Mouse (Mus musculus): Measurements from ENCODE around the gene Sox5. TPM values are rescaled to one million over a fixed set of nuclear protein-coding genes. Genes with fewer than 3 reads are reported as not detected.

Sox5 gene
- polyA plus RNA-seq, 1 experiment from 2014 or later, result 29.7 TPM

- Histone ChIP-seq H3K27ac (replicated peaks; ENCODE audit: low read depth, low read length) (no peak overlapping the region), H3K27me3 (ENCODE audit: control insufficient read depth, insufficient read depth, low read length) (no peaks in the 10 kb centered on the region), H3K36me3 (ENCODE audit: control insufficient read depth, insufficient read depth, low read length) (no peaks in the 10 kb centered on the region), H3K4me3 (replicated peaks; ENCODE audit: low read depth, low read length) (no peak overlapping the region), H3K4me2 (ENCODE audit: low read length) (no peak overlapping the region), H3K4me1 (ENCODE audit: control insufficient read depth, insufficient read depth, low read length) (no peaks in the 10 kb centered on the region), H3K9ac (replicated peaks; ENCODE audit: low read length) (no peak overlapping the region), H3K9me3 (ENCODE audit: control insufficient read depth, low read length) (no peaks in the 10 kb centered on the region)
- ATAC-seq (ENCODE audit: low FRiP score, low TSS enrichment) (no peak), DNase-seq (peak; percentile 31)
- WGBS, result 54% methylated on average over 11 of the region's 11 CpGs
Observed at GRCm38 (mm10) chr6:144523479-144523878, 258.3 kb downstream of the Sox5 start.

- H3K27me3 ChIP-seq (ENCODE audit: control insufficient read depth, insufficient read depth, low read length), result no peaks in the 10 kb centered on the region
- H3K4me1 ChIP-seq (ENCODE audit: control insufficient read depth, insufficient read depth, low read length), result no peaks in the 10 kb centered on the region
- H3K27ac ChIP-seq (replicated peaks; ENCODE audit: low read depth, low read length), result no peak overlapping the region
- H3K36me3 ChIP-seq (ENCODE audit: control insufficient read depth, insufficient read depth, low read length), result no peaks in the 10 kb centered on the region
- WGBS, result 92% methylated on average over 2 of the region's 2 CpGs
- no peaks in the 10 kb centered on the region for H3K9me3 ChIP-seq (ENCODE audit: control insufficient read depth, low read length)
- DNase-seq, result no peak
- no peak overlapping the region for H3K4me2 ChIP-seq (ENCODE audit: low read length)
- no peak overlapping the region for H3K4me3 ChIP-seq (replicated peaks; ENCODE audit: low read depth, low read length)
- ATAC-seq (ENCODE audit: low FRiP score, low TSS enrichment), result no peak
- no peak overlapping the region for H3K9ac ChIP-seq (replicated peaks; ENCODE audit: low read length)
Observed at GRCm38 (mm10) chr6:144518811-144519210, 263.0 kb downstream of the Sox5 start.

- no peak overlapping the region for H3K27ac ChIP-seq (replicated peaks; ENCODE audit: low read depth, low read length)
- H3K27me3 ChIP-seq (ENCODE audit: control insufficient read depth, insufficient read depth, low read length), result no peaks in the 10 kb centered on the region
- H3K9me3 ChIP-seq (ENCODE audit: control insufficient read depth, low read length), result no peaks in the 10 kb centered on the region
- no peak overlapping the region for H3K4me3 ChIP-seq (replicated peaks; ENCODE audit: low read depth, low read length)
- no peak for DNase-seq
- no peaks in the 10 kb centered on the region for H3K4me1 ChIP-seq (ENCODE audit: control insufficient read depth, insufficient read depth, low read length)
- H3K4me2 ChIP-seq (ENCODE audit: low read length), result no peak overlapping the region
- no peak overlapping the region for H3K9ac ChIP-seq (replicated peaks; ENCODE audit: low read length)
- no peaks in the 10 kb centered on the region for H3K36me3 ChIP-seq (ENCODE audit: control insufficient read depth, insufficient read depth, low read length)
- ATAC-seq (ENCODE audit: low FRiP score, low TSS enrichment), result no peak
- WGBS, result 91% methylated on average over 8 of the region's 8 CpGs
Observed at GRCm38 (mm10) chr6:144515905-144516304, 265.9 kb downstream of the Sox5 start.

GRCm38 (mm10) chr6:144513761-144514160 lies 268.0 kb downstream of the Sox5 start:
- H3K27ac ChIP-seq (replicated peaks; ENCODE audit: low read depth, low read length), result no peak overlapping the region
- no peak overlapping the region for H3K4me3 ChIP-seq (replicated peaks; ENCODE audit: low read depth, low read length)
- H3K36me3 ChIP-seq (ENCODE audit: control insufficient read depth, insufficient read depth, low read length), result no peaks in the 10 kb centered on the region
- DNase-seq, result peak; percentile 52
- ATAC-seq (ENCODE audit: low FRiP score, low TSS enrichment), result no peak
- 61% methylated on average over 8 of the region's 8 CpGs for WGBS
- H3K9me3 ChIP-seq (ENCODE audit: control insufficient read depth, low read length), result no peaks in the 10 kb centered on the region
- H3K27me3 ChIP-seq (ENCODE audit: control insufficient read depth, insufficient read depth, low read length), result no peaks in the 10 kb centered on the region
- H3K9ac ChIP-seq (replicated peaks; ENCODE audit: low read length), result no peak overlapping the region
- H3K4me1 ChIP-seq (ENCODE audit: control insufficient read depth, insufficient read depth, low read length), result no peaks in the 10 kb centered on the region
- no peak overlapping the region for H3K4me2 ChIP-seq (ENCODE audit: low read length)

- Histone ChIP-seq H3K27me3 (ENCODE audit: control insufficient read depth, insufficient read depth, low read length) (no peaks in the 10 kb centered on the region), H3K4me3 (replicated peaks; ENCODE audit: low read depth, low read length) (no peak overlapping the region), H3K27ac (replicated peaks; ENCODE audit: low read depth, low read length) (no peak overlapping the region), H3K36me3 (ENCODE audit: control insufficient read depth, insufficient read depth, low read length) (no peaks in the 10 kb centered on the region), H3K4me1 (ENCODE audit: control insufficient read depth, insufficient read depth, low read length) (no peaks in the 10 kb centered on the region), H3K9me3 (ENCODE audit: control insufficient read depth, low read length) (no peaks in the 10 kb centered on the region), H3K4me2 (ENCODE audit: low read length) (no peak overlapping the region), H3K9ac (replicated peaks; ENCODE audit: low read length) (no peak overlapping the region)
- 58% methylated on average over 7 of the region's 7 CpGs for WGBS
- ATAC-seq (ENCODE audit: low FRiP score, low TSS enrichment) (no peak), DNase-seq (no peak)
Observed at GRCm38 (mm10) chr6:144511925-144512324, 269.9 kb downstream of the Sox5 start.

GRCm38 (mm10) chr6:144510147-144510546 lies 271.6 kb downstream of the Sox5 start:
- H3K9ac ChIP-seq (replicated peaks; ENCODE audit: low read length), result no peak overlapping the region
- ATAC-seq (ENCODE audit: low FRiP score, low TSS enrichment) (no peak), DNase-seq (no peak)
- 93% methylated on average over 6 of the region's 6 CpGs for WGBS
- no peaks in the 10 kb centered on the region for H3K36me3 ChIP-seq (ENCODE audit: control insufficient read depth, insufficient read depth, low read length)
- H3K27me3 ChIP-seq (ENCODE audit: control insufficient read depth, insufficient read depth, low read length), result no peaks in the 10 kb centered on the region
- H3K4me2 ChIP-seq (ENCODE audit: low read length), result no peak overlapping the region
- no peak overlapping the region for H3K4me3 ChIP-seq (replicated peaks; ENCODE audit: low read depth, low read length)
- H3K27ac ChIP-seq (replicated peaks; ENCODE audit: low read depth, low read length), result no peak overlapping the region
- H3K4me1 ChIP-seq (ENCODE audit: control insufficient read depth, insufficient read depth, low read length), result no peaks in the 10 kb centered on the region
- no peaks in the 10 kb centered on the region for H3K9me3 ChIP-seq (ENCODE audit: control insufficient read depth, low read length)

- Histone ChIP-seq H3K9ac (replicated peaks; ENCODE audit: low read length) (no peak overlapping the region), H3K4me2 (ENCODE audit: low read length) (no peak overlapping the region), H3K27ac (replicated peaks; ENCODE audit: low read depth, low read length) (no peak overlapping the region), H3K9me3 (ENCODE audit: control insufficient read depth, low read length) (no peaks in the 10 kb centered on the region), H3K36me3 (ENCODE audit: control insufficient read depth, insufficient read depth, low read length) (no peaks in the 10 kb centered on the region), H3K4me1 (ENCODE audit: control insufficient read depth, insufficient read depth, low read length) (peaks cover 11% of the 10 kb centered on the region; the same call in 1 of the 2 replicates), H3K27me3 (ENCODE audit: control insufficient read depth, insufficient read depth, low read length) (no peaks in the 10 kb centered on the region), H3K4me3 (replicated peaks; ENCODE audit: low read depth, low read length) (no peak overlapping the region)
- ATAC-seq (ENCODE audit: low FRiP score, low TSS enrichment), result no peak
- 71% methylated on average over 5 of the region's 5 CpGs for WGBS
- no peak for DNase-seq
Observed at GRCm38 (mm10) chr6:144504197-144504551, 277.6 kb downstream of the Sox5 start.

- ATAC-seq (ENCODE audit: low FRiP score, low TSS enrichment), result no peak
- WGBS, result 47% methylated on average over 11 of the region's 11 CpGs
- DNase-seq, result peak; percentile 54
Observed at GRCm38 (mm10) chr6:144503399-144504196, 278.2 kb downstream of the Sox5 start.

GRCm38 (mm10) chr6:144501439-144501838 lies 280.3 kb downstream of the Sox5 start:
- ATAC-seq (ENCODE audit: low FRiP score, low TSS enrichment), result no peak
- Histone ChIP-seq H3K9me3 (ENCODE audit: control insufficient read depth, low read length) (no peaks in the 10 kb centered on the region), H3K4me1 (ENCODE audit: control insufficient read depth, insufficient read depth, low read length) (peaks cover 11% of the 10 kb centered on the region; the same call in 1 of the 2 replicates), H3K36me3 (ENCODE audit: control insufficient read depth, insufficient read depth, low read length) (no peaks in the 10 kb centered on the region), H3K27me3 (ENCODE audit: control insufficient read depth, insufficient read depth, low read length) (no peaks in the 10 kb centered on the region), H3K4me2 (ENCODE audit: low read length) (no peak overlapping the region), H3K9ac (replicated peaks; ENCODE audit: low read length) (no peak overlapping the region), H3K27ac (replicated peaks; ENCODE audit: low read depth, low read length) (no peak overlapping the region), H3K4me3 (replicated peaks; ENCODE audit: low read depth, low read length) (no peak overlapping the region)
- no peak for DNase-seq
- WGBS, result 88% methylated on average over 5 of the region's 5 CpGs

More at GRCm38 (mm10) chr6:144503399-144504196, 278.2 kb downstream of the Sox5 start:
- Histone ChIP-seq H3K9ac (replicated peaks; ENCODE audit: low read length) (no peak overlapping the region), H3K9me3 (ENCODE audit: control insufficient read depth, low read length) (no peaks in the 10 kb centered on the region), H3K4me3 (replicated peaks; ENCODE audit: low read depth, low read length) (no peak overlapping the region), H3K36me3 (ENCODE audit: control insufficient read depth, insufficient read depth, low read length) (no peaks in the 10 kb centered on the region), H3K27ac (replicated peaks; ENCODE audit: low read depth, low read length) (no peak overlapping the region), H3K27me3 (ENCODE audit: control insufficient read depth, insufficient read depth, low read length) (no peaks in the 10 kb centered on the region), H3K4me1 (ENCODE audit: control insufficient read depth, insufficient read depth, low read length) (peaks cover 11% of the 10 kb centered on the region; the same call in 1 of the 2 replicates), H3K4me2 (ENCODE audit: low read length) (no peak overlapping the region)

Measured in midbrain, embryonic 14.5 days (tissue).